Mouse (Mus musculus): ENCODE measurements around the gene Crtc2. TPM values are rescaled to one million over a fixed set of nuclear protein-coding genes. Genes with fewer than 3 reads are reported as not detected.
"Not testable (repeated sequence)": the region's sequence is repeated elsewhere in the genome, so short reads cannot be mapped to it uniquely, and the experiment has no call there.

Gene Crtc2
- polyA plus RNA-seq, 1 experiment from 2014 or later = 21.6 TPM

- H3K4me1 ChIP-seq = peaks cover 10% of the 10 kb centered on the region; the same call in 1 of the 2 replicates
- peak; percentile 72 for DNase-seq (ENCODE audit: low spot score)
- H3K4me3 ChIP-seq = no peak overlapping the region
- WGBS = 94% methylated on average over 9 of the region's 9 CpGs
- H3K27ac ChIP-seq = no peak overlapping the region
- no peaks in the 10 kb centered on the region for H3K27me3 ChIP-seq (ENCODE audit: insufficient read depth, poor library complexity, severe bottlenecking)
- H3K36me3 ChIP-seq = peaks cover 58% of the 10 kb centered on the region
- H3K9me3 ChIP-seq = no peaks in the 10 kb centered on the region
Observed at GRCm38 (mm10) chr3:90279216-90279615, 25.3 kb downstream of the Crtc2 start.

- peaks cover 10% of the 10 kb centered on the region; the same call in 1 of the 2 replicates for H3K4me1 ChIP-seq
- H3K9me3 ChIP-seq = no peaks in the 10 kb centered on the region
- peak; percentile 36 for DNase-seq (ENCODE audit: low spot score)
- no peaks in the 10 kb centered on the region for H3K27me3 ChIP-seq (ENCODE audit: insufficient read depth, poor library complexity, severe bottlenecking)
- peaks cover 57% of the 10 kb centered on the region for H3K36me3 ChIP-seq
- no peak overlapping the region for H3K4me3 ChIP-seq
- no peak overlapping the region for H3K27ac ChIP-seq
- WGBS = 89% methylated on average over 7 of the region's 7 CpGs
Observed at GRCm38 (mm10) chr3:90279743-90280142, 25.8 kb downstream of the Crtc2 start.

DNA sequence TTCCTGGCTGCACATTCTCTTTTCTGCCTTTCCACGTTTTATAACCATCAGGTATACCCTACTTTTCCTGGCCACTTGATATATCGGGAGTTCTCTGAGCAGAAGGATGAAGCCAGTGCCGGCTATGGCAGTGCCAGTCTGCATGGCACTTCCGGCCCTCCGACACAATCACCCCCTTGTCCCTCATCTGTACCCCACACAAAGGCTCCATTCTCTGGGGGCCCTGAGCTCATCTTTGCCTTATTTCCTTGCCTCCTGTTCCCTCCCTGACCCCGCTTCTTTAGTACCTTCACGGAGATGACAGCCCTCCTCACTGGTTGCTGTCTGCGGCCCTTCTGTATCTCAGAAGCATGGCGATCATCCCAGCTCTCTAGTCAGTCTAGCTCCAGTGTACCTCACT lies 26.7 kb downstream of the Crtc2 start:
- Histone ChIP-seq H3K4me1 (peaks cover 10% of the 10 kb centered on the region; the same call in 1 of the 2 replicates), H3K36me3 (peaks cover 51% of the 10 kb centered on the region)

GRCm38 (mm10) chr3:90284150-90284549 lies 30.2 kb downstream of the Crtc2 start:
- H3K4me3 ChIP-seq = no peak overlapping the region
- peak; percentile 54 for DNase-seq (ENCODE audit: low spot score)
- no peaks in the 10 kb centered on the region for H3K9me3 ChIP-seq
- no peaks in the 10 kb centered on the region for H3K4me1 ChIP-seq
- H3K27ac ChIP-seq = no peak overlapping the region
- H3K27me3 ChIP-seq (ENCODE audit: insufficient read depth, poor library complexity, severe bottlenecking) = no peaks in the 10 kb centered on the region
- peaks cover 18% of the 10 kb centered on the region for H3K36me3 ChIP-seq
- WGBS = 93% methylated on average over 2 of the region's 2 CpGs

More for the DNA sequence above, 26.7 kb downstream of the Crtc2 start:
- no peak overlapping the region for H3K4me3 ChIP-seq
- WGBS = 88% methylated on average over 9 of the region's 9 CpGs
- H3K27me3 ChIP-seq (ENCODE audit: insufficient read depth, poor library complexity, severe bottlenecking) = no peaks in the 10 kb centered on the region
- DNase-seq (ENCODE audit: low spot score) = peak; percentile 52
- H3K27ac ChIP-seq = no peak overlapping the region
- no peaks in the 10 kb centered on the region for H3K9me3 ChIP-seq

- not testable (repeated sequence) for H3K27me3 ChIP-seq (ENCODE audit: insufficient read depth, poor library complexity, severe bottlenecking); H3K4me1 ChIP-seq; H3K9me3 ChIP-seq; H3K36me3 ChIP-seq; H3K4me3 ChIP-seq; H3K27ac ChIP-seq; DNase-seq (ENCODE audit: low spot score)
- WGBS = 63% methylated on average over 3 of the region's 3 CpGs
Observed at GRCm38 (mm10) chr3:90289403-90289802, 35.4 kb downstream of the Crtc2 start.

DNA sequence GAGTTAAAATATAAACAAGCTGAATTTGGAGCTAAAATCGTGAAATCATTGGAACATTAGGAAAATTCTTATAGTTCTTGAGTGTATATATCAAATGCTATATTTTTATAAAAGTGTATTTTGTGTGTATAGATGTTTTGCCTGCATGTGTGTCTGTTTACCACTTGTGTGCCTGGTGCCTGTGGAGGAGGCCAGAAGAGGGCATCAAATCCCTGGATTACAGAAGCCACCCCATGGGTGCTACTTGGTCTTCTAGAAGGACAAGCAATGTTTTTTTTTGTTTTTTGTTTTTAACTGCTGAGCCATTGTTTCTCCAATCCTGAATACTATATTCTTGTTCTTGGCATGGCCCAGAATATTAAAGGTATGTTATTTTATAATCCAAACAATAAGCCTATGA lies 36.6 kb downstream of the Crtc2 start:
- H3K36me3 ChIP-seq = no peaks in the 10 kb centered on the region

DNA sequence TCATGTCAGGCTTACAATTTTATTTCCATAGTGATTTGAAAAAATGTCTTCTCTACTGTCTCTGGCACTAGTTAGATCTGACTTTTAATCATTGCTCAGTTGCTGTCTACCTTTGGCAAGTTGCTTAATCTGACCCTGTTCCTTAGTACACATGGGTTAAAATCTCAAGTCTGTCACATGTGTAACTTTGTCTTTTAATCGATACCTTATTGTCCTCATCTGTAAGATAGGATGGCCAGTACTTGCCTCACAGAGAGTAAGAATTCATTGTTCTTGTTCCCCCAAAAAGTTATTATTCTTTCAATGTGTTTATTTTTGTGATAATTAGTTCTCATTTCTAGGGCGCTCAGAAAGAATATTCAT lies 38.0 kb downstream of the Crtc2 start:
- 40% methylated on average over 2 of the region's 2 CpGs for WGBS
- no peaks in the 10 kb centered on the region for H3K9me3 ChIP-seq
- DNase-seq (ENCODE audit: low spot score) = no peak
- H3K36me3 ChIP-seq = 0 out of 2 replicates have a peak, but pooled peaks cover 2% of the 10 kb centered on the region
- H3K4me3 ChIP-seq = peak overlapping the region; percentile 98
- peaks cover 25% of the 10 kb centered on the region for H3K4me1 ChIP-seq
- peak overlapping the region; percentile 99 for H3K27ac ChIP-seq
- H3K27me3 ChIP-seq (ENCODE audit: insufficient read depth, poor library complexity, severe bottlenecking) = no peaks in the 10 kb centered on the region

More for the DNA sequence above, 36.6 kb downstream of the Crtc2 start:
- Histone ChIP-seq H3K4me3 (no peak overlapping the region), H3K9me3 (no peaks in the 10 kb centered on the region), H3K4me1 (peaks cover 21% of the 10 kb centered on the region), H3K27me3 (ENCODE audit: insufficient read depth, poor library complexity, severe bottlenecking) (no peaks in the 10 kb centered on the region), H3K27ac (no peak overlapping the region)
- WGBS = 85% methylated on average over 1 of the region's 1 CpGs
- no peak for DNase-seq (ENCODE audit: low spot score)

GRCm38 (mm10) chr3:90292345-90293275 lies 38.6 kb downstream of the Crtc2 start, which contains the start of gene Gatad2b:
TSS of gene Gatad2b (plus strand) at chr3:90293178.
- no peaks in the 10 kb centered on the region for H3K27me3 ChIP-seq (ENCODE audit: insufficient read depth, poor library complexity, severe bottlenecking)
- H3K9me3 ChIP-seq = no peaks in the 10 kb centered on the region
- H3K4me3 ChIP-seq = peak within 1 kb of the TSS; percentile 98
- DNase-seq (ENCODE audit: low spot score) = peak; percentile 100
- 0 out of 2 replicates have a peak, but pooled peaks cover 2% of the 10 kb centered on the region for H3K36me3 ChIP-seq
- WGBS = under 1% methylated on average over 45 of the region's 47 CpGs
- H3K4me1 ChIP-seq = peaks cover 26% of the 10 kb centered on the region
- peak within 1 kb of the TSS; percentile 99 for H3K27ac ChIP-seq

GRCm38 (mm10) chr3:90293352-90294063 lies 39.5 kb downstream of the Crtc2 start:
- Histone ChIP-seq H3K27me3 (ENCODE audit: insufficient read depth, poor library complexity, severe bottlenecking) (no peaks in the 10 kb centered on the region), H3K9me3 (no peaks in the 10 kb centered on the region), H3K27ac (peak overlapping the region; percentile 99), H3K4me1 (peaks cover 26% of the 10 kb centered on the region), H3K36me3 (0 out of 2 replicates have a peak, but pooled peaks cover 2% of the 10 kb centered on the region), H3K4me3 (peak overlapping the region; percentile 98)
- under 1% methylated on average over 31 of the region's 68 CpGs for WGBS
- DNase-seq (ENCODE audit: low spot score) = no peak

GRCm38 (mm10) chr3:90294064-90294440 lies 40.1 kb downstream of the Crtc2 start:
- Histone ChIP-seq H3K27me3 (ENCODE audit: insufficient read depth, poor library complexity, severe bottlenecking) (no peaks in the 10 kb centered on the region), H3K4me3 (peak overlapping the region; percentile 98), H3K27ac (peak overlapping the region; percentile 99), H3K4me1 (peaks cover 26% of the 10 kb centered on the region), H3K36me3 (0 out of 2 replicates have a peak, but pooled peaks cover 2% of the 10 kb centered on the region), H3K9me3 (no peaks in the 10 kb centered on the region)
- DNase-seq (ENCODE audit: low spot score) = no peak
- WGBS = 4% methylated on average over 11 of the region's 11 CpGs

DNA sequence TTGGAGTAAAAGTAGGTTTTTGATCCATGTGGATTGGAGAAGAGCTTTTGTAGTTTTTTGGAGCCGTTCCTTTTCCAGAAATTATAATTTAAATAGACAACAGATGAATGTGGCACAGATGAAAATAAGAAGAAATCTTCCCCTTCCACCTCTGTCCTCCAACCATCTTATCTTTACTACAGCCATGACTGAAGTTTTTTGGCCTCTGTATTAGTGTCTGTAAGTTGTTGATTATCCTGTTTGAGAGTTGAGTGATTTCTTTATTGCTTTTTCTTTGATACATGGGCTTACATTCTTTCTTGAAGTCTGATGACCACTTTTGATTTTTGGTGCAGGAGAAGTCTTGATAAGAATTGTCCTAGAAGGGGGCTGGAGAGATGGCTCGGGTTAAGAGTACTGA lies 40.7 kb downstream of the Crtc2 start:
- H3K4me3 ChIP-seq = peak overlapping the region; percentile 98
- H3K4me1 ChIP-seq = peaks cover 26% of the 10 kb centered on the region
- H3K9me3 ChIP-seq = no peaks in the 10 kb centered on the region
- WGBS = 67% methylated on average over 2 of the region's 2 CpGs
- H3K36me3 ChIP-seq = 0 out of 2 replicates have a peak, but pooled peaks cover 2% of the 10 kb centered on the region
- no peaks in the 10 kb centered on the region for H3K27me3 ChIP-seq (ENCODE audit: insufficient read depth, poor library complexity, severe bottlenecking)
- H3K27ac ChIP-seq = 0 out of 2 replicates have a peak overlapping the region, but pooled peaks have one; percentile 99
- no peak for DNase-seq (ENCODE audit: low spot score)

GRCm38 (mm10) chr3:90305801-90306200 lies 51.8 kb downstream of the Crtc2 start:
- Histone ChIP-seq H3K27me3 (ENCODE audit: insufficient read depth, poor library complexity, severe bottlenecking) (no peaks in the 10 kb centered on the region), H3K4me3 (no peak overlapping the region), H3K9me3 (no peaks in the 10 kb centered on the region), H3K36me3 (no peaks in the 10 kb centered on the region), H3K27ac (no peak overlapping the region), H3K4me1 (peaks cover 12% of the 10 kb centered on the region; the same call in 1 of the 2 replicates)
- 74% methylated on average over 3 of the region's 3 CpGs for WGBS
- DNase-seq (ENCODE audit: low spot score) = no peak

GRCm38 (mm10) chr3:90309589-90309988 lies 55.6 kb downstream of the Crtc2 start:
- no peaks in the 10 kb centered on the region for H3K36me3 ChIP-seq
- DNase-seq (ENCODE audit: low spot score) = no peak
- no peaks in the 10 kb centered on the region for H3K9me3 ChIP-seq
- H3K27me3 ChIP-seq (ENCODE audit: insufficient read depth, poor library complexity, severe bottlenecking) = no peaks in the 10 kb centered on the region
- H3K27ac ChIP-seq = no peak overlapping the region
- H3K4me1 ChIP-seq = peaks cover 12% of the 10 kb centered on the region; the same call in 1 of the 2 replicates
- no peak overlapping the region for H3K4me3 ChIP-seq

All from heart, embryonic 10.5 days (tissue).